Comparison of ENCODE assay signal across 12 mouse cellular contexts in genomic region chr8:24353842-24354241, GRCm38 (mm10).
"Had no signal": no experiment of that assay in that cellular context is flagged by ENCODE, and none has a peak within 500 bp of the region (broad histone marks: within the 10 kb centered on the region; RNA-seq: fewer than 3 reads in every experiment).

No protein-coding gene starts in this region.

- H3K4me3 ChIP-seq: limb, embryonic 15.5 days; liver, embryonic 12.5 days; lung, embryonic 15.5 days; midbrain, embryonic 12.5 days had no signal

- H3K27me3 ChIP-seq: limb, embryonic 15.5 days; liver, embryonic 12.5 days; lung, embryonic 15.5 days; megakaryocyte, embryonic 14.5 days; midbrain, embryonic 12.5 days had no signal

- ATAC-seq: liver, embryonic 12.5 days; midbrain, embryonic 16.5 days had no signal

- H3K4me2 ChIP-seq: limb, embryonic 15.5 days; liver, embryonic 12.5 days; lung, embryonic 15.5 days; midbrain, embryonic 12.5 days had no signal

- H3K9ac ChIP-seq: limb, embryonic 15.5 days; liver, embryonic 12.5 days; lung, embryonic 15.5 days; midbrain, embryonic 12.5 days had no signal

- DNase-seq: kidney, adult 8-10 months; layer of hippocampus, adult 9-11 months; layer of hippocampus, postnatal 36 days; lung, postnatal 14 days had no signal

- H3K27ac ChIP-seq: limb, embryonic 15.5 days; liver, embryonic 12.5 days; lung, embryonic 15.5 days; macrophage; midbrain, embryonic 12.5 days; stomach, postnatal 0 days had no signal

- H3K4me1 ChIP-seq: limb, embryonic 15.5 days; liver, embryonic 12.5 days; megakaryocyte, embryonic 14.5 days; midbrain, embryonic 12.5 days had no signal

- H3K9me3 ChIP-seq: limb, embryonic 15.5 days; liver, embryonic 12.5 days; lung, embryonic 15.5 days; midbrain, embryonic 12.5 days had no signal

- H3K36me3 ChIP-seq: limb, embryonic 15.5 days; liver, embryonic 12.5 days; lung, embryonic 15.5 days; midbrain, embryonic 12.5 days had no signal
